Mouse (Mus musculus): ENCODE data around the gene Agfg1.

- TF ChIP-seq POLR2A (IDR thresholded peaks at IDR 0.05; ENCODE audit: insufficient read depth, low read depth, low read length) (no peak), EP300 (IDR thresholded peaks at IDR 0.05; ENCODE audit: insufficient read depth, low read depth, low read length) (no peak), CTCF (IDR thresholded peaks at IDR 0.05) (no peak)
These were observed 46.2 kb upstream of the Agfg1 start for GRCm38 (mm10) chr1:82793110-82793509.

Data from heart, adult 2 months (tissue).